Mouse (Mus musculus) urinary bladder, postnatal 36 days (tissue): ENCODE measurements around the gene Lmo2.
A peak's percentile ranks its signal among the peaks of the same experiment; 100 is the strongest.

Experiments used
- DNase-seq, 2 experiments: peaks; one replicate each; pipeline ENCODE4 v3.0.0; 2022; ENCODE audit warnings: low spot score in 2 of 2, mixed read lengths in 1 of 2

Lmo2 gene

DNA sequence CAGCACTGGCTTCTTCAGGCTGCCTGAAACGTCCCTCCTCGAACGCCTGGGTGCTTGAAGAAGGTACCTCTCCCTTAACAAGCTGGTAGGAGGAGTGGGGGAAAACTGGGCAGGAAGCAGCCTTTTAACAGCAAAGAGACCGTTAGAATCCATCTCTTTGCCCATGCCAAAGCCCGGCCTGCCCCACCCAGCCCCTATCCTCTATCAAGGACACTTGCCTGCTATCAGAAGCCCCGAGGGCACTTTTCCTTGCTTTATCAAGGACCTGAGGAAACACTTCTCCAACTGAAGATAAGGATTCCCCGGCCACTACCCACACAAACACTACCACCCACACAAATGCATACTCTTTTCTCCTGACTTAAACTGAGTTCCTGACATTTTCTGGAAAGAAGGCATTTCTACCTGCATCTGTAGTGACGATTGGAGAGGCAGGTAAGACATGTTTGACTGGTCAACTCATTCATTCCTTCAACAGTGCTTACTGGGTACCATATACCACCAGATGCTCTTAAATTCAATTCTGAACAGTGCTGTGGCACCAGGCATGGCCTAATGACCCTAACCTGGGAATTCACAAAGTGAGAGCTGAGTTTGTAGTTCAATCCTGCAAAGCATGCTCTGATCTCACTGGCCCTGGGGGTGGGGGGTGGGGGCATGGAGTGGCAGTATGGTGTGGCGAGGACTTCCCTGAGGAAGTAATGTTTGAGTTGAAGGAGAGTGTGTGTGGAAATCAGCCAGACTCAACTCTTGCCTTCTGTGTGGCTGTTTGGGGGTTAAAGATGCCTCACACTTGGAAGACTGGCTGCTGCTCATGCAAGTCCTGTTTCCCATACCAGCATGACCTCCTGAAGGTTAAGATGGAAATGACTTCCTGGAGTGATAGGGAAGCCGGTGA is at the start of gene Lmo2:
Gene Lmo2, plus strand, starts transcription at position 338 of the 898 bp plus-strand sequence.
- DNase-seq, result no peak

DNA sequence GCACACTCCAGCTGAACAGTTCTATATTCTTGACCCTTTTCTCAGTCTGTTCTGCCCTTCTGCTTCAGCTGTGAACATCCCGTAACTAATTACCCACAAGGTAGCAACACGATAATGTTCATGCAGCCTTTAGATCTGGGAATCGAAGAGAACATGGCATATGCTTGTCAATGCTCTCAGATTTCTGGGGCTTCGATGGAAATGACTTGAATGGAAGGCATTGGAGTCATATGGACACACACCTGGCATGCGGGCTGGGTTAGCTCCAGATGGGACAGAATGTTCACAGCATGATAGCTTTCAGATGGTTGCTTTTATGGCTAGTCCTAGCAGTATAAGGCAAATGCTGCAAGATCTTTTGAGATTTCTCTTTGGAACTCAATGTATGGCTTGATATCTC is 47.2 kb upstream of the Lmo2 start:
- DNase-seq, result no peak

DNA sequence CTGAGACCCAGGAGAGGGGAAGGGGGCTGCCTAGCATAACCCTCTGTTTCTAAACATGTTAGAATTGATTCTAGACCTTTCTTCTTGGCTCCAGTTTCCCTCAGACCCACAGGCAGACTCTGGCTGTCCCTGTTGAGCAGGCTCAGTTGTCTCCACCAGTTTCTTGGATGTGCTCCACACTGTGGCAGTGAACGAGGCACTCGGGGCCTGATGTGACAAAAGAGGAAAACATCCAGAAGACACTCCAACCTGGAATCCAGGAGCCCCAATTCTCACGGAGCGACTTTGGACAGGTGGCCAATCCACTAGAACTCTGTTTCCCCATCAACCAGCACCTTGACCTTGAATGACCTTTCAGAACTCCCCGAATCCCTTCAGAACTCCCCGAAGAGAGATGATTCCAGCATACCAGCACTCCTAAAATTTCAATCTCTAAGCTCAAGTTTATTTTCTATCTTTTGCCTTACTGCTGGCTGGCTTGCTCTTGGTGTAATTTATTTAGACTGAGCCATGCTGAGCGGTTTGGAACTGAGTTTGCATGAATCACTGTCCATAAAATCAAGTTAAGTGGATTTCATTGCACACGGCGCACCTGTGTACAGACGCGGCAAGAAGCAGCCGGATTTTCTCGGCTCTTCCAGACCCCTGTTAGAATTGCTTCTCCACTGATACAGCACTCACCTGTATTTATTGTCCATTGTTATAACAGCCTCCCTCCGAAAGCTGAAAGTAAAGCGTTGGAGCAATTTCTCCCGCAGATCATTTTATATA is 45.1 kb upstream of the Lmo2 start:
- DNase-seq, result no peak

DNA sequence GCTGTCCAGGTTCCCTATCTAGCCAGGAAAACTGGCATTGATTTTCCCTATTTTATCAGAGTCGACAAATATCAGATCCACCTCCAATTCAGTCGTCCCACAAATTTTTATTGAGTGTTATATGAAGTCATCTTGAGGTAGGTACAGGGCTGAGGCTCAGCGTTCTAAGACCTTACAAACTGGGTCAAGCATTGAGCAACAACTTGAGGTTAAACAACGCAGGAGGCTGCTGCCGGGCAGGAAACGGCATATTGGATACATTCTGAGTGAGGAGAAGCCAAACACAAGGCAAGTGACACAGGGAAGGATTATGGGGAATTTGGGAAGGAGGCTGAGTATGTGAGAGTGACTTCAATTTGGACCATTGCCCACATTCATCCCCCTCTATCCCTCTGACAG is 44.5 kb upstream of the Lmo2 start:
- no peak for DNase-seq

DNA sequence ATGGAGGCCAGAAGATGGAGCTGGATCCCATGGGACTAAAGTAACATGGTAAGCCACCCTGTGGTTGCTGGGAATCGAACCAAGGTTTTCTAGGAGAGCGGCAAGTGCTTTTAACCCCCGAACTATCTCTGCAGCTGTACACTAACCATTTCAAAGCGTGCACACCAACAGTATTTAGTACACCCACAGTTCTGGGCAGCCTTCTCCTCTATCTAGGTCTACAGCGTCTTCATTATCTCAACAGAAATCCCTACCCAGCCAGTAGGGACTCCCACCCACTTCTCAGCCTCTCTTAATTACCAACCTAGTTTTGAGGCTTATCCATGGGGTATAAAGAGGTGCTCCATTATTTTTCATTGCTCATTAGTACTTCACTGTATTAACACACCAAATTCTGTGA is 41.7 kb upstream of the Lmo2 start:
- no peak for DNase-seq

DNA sequence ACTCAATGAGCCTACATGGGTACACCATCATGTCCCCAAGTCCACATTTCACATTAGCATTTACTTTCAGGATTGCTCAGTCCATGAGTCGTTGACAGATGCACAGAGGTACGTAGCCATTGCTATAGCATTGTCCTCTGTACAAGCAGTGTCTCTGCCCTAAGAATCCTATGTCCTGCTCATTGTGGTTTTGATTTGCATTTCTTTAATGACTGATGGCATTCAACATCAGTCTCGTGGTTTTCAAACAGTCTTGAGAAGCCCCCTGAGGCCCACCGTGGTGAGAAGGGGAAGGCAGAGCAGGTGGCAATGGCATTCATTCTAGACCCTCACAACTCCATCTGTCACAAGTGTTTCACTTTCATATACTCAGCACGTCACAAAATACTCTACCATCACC is 40.4 kb upstream of the Lmo2 start:
- no peak for DNase-seq

DNA sequence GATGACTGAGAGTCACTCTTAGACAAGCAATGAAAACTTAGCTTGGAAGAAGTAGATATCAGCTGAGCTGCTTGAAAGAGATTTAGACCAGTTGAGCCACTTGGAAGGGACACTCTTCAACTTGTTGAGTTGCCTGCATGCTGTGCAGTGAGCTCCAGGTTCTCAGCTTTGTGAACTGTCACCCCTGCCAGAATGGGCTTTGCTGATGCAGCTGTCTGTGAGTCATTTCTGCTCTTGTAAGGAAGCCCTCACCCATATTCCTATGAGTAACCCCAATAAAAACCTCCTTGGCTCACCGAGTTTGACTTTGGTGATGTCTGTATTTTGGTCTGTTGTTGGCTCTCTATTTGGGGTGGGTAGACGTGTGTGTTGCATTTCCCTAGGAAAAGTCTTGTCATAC is 39.4 kb upstream of the Lmo2 start:
- no peak for DNase-seq

DNA sequence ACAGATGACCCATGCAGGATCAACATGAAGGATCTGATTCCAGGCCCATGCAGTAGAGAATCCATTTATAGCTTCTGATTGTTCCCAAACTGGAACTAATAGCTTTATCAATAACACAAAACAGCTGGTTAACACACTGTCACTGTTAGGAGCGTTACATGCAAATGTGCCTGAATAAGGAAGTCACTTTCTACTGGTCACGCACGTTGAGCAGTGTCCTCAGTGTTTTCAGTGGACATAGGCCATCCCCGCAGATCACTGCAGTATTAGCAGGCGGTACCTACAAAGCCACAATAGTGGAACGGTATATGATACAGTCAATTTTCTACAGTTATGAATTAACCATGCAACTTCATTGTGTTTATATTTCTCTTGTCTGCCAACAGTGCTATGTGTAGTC is 38.3 kb upstream of the Lmo2 start:
- DNase-seq, result no peak

DNA sequence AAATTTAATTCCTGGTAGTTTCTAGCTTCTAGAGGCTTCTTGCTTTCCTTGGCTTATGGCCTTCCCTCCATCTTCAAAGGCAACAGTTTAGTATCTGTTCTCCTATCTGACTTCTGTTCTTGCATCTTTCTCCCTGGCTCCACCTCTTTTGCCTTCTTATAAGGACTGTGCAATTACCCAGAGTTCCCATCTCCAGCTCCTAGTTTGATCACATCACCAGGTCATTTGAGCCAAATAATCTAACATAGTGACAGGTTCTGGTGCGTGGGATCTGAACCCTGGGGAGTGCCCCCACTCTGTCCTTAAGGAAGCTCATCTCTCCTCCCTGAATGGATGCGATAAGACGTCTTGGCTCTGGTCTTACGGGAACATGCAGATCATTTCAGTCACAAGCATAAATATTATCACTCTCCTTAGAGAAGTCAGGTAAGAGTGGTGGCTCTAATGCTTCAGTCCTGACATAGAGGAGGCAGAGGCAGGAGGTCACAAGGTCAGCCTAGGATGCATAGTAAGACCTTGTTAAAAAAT is 31.1 kb upstream of the Lmo2 start:
- no peak for DNase-seq

DNA sequence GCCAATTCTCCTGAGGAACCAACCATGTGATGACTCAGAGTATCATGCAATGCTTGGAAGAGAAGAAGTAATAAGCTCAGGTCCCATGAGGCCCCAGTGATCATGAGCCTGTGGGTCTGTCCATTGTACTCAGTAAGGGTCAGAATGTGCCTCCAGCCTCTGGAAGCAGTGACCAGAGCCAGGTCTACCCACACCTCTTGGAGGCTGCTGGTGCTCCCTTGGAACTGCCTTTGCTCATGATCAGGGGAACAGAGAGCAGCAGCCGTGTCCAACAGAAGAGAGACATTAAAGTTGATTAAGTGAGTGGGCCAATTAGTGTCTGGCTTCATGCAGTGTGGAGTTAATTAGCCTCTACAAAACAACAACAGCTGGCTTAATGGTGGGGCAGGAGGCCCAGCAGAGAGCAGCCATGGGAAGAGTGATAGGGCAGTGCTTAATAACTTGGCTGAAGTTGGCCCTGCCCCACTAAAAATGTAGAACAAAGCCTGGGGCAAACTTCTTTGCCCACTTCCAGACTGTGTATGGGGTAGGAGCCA is 30.1 kb upstream of the Lmo2 start:
- DNase-seq, result peak in 1 of 2 experiments; percentile 39

DNA sequence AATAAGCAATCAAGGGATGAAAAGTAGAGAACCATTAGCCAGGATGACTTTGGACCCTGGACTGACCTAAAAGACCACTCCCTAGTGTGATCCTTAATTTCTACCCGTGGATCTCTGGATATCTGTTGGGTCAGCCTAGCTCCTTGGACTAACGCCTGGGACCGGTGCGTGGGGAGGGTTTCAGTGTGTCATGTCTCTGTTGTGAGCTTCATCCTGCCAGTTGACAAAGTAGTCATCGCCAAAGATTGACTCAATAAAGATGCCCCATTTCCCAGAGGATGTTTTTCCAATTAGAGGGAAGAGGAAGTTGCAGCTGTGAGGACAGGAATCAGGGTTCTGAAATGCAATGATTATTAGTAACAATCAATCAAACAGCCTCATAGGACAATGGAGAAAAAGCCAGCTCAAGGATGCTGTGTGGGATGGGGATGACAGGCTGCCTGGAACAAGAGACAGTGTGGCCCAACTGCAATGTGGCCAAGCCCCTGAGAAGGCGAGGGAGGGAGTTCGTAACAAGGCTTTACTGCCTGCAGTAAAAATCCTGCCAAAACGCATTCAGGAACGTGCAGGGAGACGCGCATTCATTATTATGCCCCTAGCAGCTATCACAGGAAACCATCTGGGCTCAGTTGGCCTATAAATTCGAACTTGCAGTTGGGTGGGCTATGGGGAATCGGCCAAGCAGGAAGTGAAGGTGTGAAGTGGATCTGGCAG is 27.3 kb upstream of the Lmo2 start:
- peak in 1 of 2 experiments; percentile 6 for DNase-seq

DNA sequence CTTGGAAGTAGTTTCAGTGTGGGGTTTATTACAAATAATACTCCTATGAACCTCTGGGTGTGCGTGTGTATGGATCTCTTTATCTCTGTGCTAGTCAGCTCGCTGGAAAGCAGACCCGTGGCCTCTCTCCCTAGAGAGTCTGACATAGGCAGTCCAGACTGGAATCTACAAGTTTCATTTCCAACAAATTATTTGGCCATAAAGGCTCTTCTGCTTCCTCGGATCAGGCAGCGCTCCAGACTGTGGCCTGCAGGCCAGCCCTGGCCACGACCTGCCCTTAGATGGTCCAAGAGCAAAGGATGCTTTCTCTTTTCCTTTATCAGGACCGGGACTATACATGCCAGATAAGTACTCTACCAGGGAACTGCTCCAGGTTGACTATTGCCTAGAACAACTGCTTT is 26.3 kb upstream of the Lmo2 start:
- DNase-seq, result peak; percentile 23 to 52

DNA sequence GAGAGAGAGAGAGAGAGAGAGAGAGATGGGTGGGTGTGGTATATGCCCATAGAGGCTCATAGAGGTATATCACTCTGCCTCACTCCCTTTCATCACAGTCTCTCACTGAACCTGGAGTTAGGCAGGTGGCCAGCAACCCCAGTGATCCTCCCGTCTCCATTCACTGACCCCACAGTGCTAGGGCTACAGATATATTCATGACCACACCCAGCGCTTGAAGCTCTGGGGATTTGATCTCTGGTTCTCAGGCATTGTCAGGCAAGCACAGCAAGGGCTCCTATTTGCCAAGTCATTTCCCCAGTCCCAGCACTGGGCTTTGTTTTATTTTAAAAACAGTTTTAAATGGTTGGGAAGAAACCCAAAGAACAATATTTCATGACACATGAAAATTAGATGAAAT is 25.8 kb upstream of the Lmo2 start:
- peak in 1 of 2 experiments; percentile 29 for DNase-seq

DNA sequence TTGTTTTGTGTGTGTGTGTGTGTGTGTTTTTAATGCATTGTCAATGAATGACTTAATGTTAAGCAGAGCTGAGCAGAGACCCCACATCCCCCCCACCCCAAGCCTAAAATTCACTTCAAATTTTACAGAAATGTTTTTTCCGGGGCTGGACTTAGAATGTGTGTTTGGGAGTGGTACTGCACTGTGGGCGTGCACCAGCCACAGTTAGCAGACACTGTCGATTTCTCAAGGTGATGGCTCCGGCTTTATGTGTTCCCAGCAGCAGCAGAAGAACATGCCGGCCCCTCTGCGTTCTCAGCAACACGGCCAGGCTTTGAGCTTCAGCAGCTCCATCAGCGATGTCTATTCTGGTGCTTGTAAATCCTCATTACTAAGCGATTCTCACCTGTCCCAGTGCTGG is 25.3 kb upstream of the Lmo2 start:
- no peak for DNase-seq

DNA sequence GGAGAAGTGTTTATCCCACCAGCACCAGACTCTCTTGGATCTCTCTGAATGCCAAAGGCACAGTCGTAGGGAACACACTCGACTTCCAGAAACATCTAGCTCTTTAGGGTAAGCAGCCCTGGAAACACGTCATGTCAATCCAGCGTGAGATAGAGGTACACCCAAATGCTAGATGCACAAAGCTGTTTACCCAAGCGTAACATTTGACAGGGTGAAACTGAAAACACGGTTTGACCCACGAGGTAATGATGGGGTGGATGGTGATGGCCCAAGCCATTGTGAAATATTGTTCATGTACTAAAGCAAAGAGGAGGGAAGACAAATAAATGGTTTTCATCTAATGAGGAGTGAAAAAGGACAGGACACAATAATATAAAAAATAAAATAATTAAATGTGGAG is 23.5 kb upstream of the Lmo2 start:
- no peak for DNase-seq

DNA sequence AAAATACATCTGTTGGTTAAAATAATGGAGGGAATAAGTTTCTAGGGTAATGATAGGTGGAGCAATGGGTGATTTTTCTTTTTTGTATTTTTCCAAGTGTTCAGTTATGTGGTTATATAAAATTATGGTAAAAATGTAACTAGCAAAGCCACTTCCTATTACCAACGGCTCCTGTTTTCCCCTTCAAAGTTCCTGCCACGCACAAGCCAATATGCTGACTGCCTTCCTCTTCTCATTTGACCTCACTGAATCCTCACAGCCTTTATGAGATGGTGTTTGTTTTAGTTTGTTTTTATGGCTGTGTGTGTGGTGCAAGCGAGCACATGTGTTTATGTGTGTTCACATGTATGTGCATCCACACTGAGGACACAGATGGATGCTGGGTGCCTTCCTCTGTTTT is 23.1 kb upstream of the Lmo2 start:
- DNase-seq, result no peak

DNA sequence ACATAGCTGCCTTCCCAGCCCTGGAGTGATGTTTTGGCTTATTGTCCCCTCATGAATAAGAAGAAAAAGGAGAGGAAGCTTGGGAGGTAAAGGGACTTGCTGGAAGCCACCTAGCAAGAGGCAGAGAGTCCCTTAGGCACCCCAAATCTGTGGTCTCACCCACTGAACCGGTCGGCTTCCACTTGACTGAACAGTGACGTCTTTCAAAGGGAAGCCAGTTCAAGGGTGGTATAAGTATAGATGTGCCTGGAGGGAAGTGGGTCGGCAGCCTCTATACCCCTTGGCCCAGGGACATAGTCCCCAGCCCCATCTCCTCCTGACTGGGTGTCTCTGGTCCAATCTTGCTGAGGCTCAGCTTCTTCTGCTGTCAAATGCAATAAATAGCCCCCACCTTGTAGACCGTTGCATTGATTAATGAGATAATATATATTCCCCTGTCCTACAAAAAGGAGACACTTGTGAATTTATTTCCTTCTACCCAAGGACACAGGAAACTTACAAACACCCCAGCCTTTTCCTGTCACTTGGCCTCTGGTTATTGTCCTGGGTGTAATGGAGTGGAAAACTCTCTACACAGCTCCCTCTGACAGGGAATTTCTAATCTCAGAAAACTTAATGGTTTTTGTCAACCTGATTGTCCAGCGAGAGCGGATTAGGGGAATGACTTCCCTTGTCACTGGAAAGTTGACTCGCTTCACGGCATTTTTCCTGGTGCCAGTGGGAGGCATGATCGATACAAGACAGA is 21.9 kb upstream of the Lmo2 start:
- DNase-seq, result no peak

DNA sequence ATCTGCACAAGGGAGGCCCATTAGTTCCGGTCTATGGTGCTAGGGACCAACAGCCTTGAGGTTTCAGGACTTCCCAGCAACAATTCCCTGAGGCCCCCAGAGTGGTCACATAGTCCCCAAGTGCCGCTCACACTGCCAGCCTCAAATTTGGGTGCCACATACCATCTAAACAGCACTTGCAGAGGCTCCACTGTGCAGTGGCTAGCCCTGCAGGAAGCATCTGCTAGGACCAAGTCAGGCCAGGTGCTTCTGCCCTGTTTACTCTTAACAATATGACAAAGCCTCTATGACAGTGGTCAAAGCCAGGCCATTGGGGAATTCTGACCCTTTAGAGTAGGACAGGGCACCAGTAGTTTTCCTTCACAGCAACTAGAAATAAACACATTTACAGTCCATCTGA is 21.1 kb upstream of the Lmo2 start:
- DNase-seq, result no peak

DNA sequence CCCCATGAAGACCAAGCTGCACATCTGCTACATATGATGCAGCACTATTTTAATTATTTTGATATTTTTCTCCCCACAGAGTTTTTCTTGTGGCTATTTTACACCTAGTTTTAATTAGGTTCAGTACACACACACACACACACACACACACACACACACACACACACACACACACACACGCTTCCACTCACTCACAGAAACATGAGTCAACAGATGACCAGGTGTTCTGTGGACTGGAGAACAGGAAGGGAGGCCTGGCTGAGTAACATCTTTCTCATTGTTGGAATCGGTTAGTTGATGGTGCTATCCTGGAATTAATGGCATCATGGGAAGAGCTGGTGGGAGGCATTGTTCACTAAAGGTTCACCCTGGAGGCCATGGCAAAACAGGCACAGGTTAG is 20.1 kb upstream of the Lmo2 start:
- DNase-seq, result no peak

DNA sequence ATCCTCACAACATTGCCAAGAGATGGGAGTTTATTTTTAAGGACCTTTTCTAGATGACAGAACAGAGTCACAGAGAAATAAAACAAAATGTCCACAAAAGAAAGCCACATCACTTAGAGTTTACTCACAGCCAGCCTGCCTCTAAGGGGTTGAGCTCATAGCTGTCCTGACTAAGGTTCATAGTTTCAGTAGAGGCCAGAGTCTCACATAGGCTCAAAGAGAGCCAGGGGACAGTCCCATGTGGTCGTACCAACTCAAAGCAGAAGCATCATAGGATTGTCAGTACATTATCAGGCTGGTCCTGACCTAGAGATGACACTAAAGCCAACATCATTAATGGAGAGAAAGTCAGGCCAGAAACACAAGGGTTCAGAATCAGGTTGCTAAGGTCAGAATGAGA is 19.2 kb upstream of the Lmo2 start:
- DNase-seq, result no peak

DNA sequence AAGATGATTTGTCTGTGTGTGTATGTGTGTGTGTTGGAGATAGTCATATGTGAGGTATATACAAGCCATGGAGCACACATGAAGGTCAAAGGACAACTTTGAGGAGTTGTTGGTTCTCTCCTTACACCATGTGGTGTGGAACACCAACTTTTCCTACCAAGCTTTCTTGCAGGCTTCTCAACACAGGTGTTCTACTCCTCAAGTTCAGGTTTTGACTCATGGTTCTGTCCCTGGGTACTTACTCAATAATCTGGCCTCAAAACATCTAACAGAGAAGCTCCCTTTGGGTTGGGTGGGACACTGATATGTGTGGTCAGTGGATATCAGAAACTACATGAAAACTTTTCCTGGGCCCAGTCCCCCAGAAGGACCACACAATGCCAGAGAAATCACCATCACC is 18.8 kb upstream of the Lmo2 start:
- no peak for DNase-seq
